Mouse (Mus musculus) bone marrow macrophage, adult 2 months (primary cell): Measurements from ENCODE around the gene Erf.

Source experiments
- CTCF ChIP-seq: IDR thresholded peaks from 2 replicates; pipeline ENCODE4 v1.5.1; 2012; ENCODE audit warnings: low read depth, mild to moderate bottlenecking, low read length, moderate library complexity
- POLR2A ChIP-seq: IDR thresholded peaks from 2 replicates; pipeline ENCODE4 v1.6.1; 2012; ENCODE audit warnings: mild to moderate bottlenecking, low read depth, low read length, borderline replicate concordance

DNA sequence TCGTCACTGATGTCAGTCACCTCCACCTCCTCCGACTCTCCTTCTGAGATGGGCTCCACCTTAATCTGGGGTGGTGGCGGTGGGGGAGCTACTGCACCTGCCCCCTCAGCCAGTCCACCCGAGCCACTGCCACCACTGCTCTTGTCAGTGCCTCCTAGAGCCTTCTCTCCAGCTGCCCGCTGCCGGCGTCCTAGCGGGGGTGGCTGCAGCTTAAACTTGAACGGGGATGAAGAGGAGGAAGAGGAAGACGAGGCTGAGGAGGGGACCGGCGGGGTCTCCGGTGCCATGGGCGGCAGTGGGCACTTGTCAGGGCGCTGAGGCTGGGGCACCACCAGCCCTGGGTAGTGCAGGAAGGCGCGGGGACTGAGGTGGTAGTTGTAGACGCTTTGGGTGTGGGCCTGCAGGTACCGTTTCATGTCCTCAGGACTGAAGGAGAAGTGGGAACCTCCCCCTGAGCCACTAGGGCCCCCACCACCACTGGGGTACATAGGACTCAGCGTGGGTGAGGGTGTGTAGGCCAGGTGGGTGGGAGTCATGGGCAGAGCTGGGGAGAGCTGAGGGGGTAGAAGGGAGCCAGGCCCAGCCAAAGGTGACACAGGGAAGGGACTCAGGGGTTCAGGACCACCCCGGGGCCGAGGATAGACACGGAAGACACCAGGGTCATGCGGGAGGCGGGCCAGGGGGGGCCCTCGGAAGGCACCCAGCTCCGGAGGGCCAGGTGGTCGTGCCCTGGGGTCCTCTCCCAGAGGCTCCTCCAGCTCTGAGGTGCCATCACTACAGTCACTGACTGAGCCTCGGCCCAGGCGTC is 5.8 kb downstream of the Erf start:
- TF ChIP-seq CTCF (no peak), POLR2A (no peak)
